Mouse (Mus musculus) embryo, embryonic 9.5 days (tissue): ENCODE data around the gene Tmem54.

ENCODE experiments used
- DNase-seq: peaks from one replicate; pipeline ENCODE4 v3.0.0-alpha.2; 2017; ENCODE audit errors: extremely low spot score

Gene Tmem54

GRCm38 (mm10) chr4:129149321-129149720 lies 44.0 kb downstream of the Tmem54 start:
- no peak for DNase-seq

GRCm38 (mm10) chr4:129151276-129151811 lies 46.0 kb downstream of the Tmem54 start:
- DNase-seq = no peak

- DNase-seq = no peak
Observed at GRCm38 (mm10) chr4:129157541-129157940, 52.2 kb downstream of the Tmem54 start.

- no peak for DNase-seq
Observed at GRCm38 (mm10) chr4:129158549-129158948, 53.2 kb downstream of the Tmem54 start.

GRCm38 (mm10) chr4:129161076-129161475 lies 55.7 kb downstream of the Tmem54 start:
- no peak for DNase-seq
